In genomic region chr19:47402544-47402943, GRCm38 (mm10) we compare ENCODE assay signal across 10 mouse cellular contexts.
DNase-seq lines count a peak whose midpoint lies in the region; ATAC-seq and TF ChIP-seq lines count a peak whose summit lies in the region.
"Had no signal": no experiment of that assay in that cellular context is flagged by ENCODE, and none has a peak within 500 bp of the region (broad histone marks: within the 10 kb centered on the region; RNA-seq: fewer than 3 reads in every experiment).

No protein-coding gene starts in this region.

- no peaks in the 10 kb centered on the region for H3K4me1 ChIP-seq in forebrain, embryonic 11.5 days (replicated peaks; ENCODE audit: control insufficient read depth, insufficient read depth, low read length)
- no peaks in the 10 kb centered on the region for H3K4me1 ChIP-seq in forebrain, postnatal 0 days (ENCODE audit: insufficient read depth)
- peaks cover 36% of the 10 kb centered on the region for H3K4me1 ChIP-seq in midbrain, embryonic 10.5 days
- H3K4me1 ChIP-seq in midbrain, postnatal 0 days (ENCODE audit: insufficient read depth, low read length), result no peaks in the 10 kb centered on the region
- H3K4me1 ChIP-seq in limb, embryonic 10.5 days, result peaks cover 41% of the 10 kb centered on the region
- H3K4me1 ChIP-seq in stomach, embryonic 15.5 days, result peaks cover 32% of the 10 kb centered on the region

- no peaks in the 10 kb centered on the region for H3K36me3 ChIP-seq in forebrain, embryonic 11.5 days (ENCODE audit: control insufficient read depth, insufficient read depth, low read length)
- no peaks in the 10 kb centered on the region for H3K36me3 ChIP-seq in forebrain, postnatal 0 days (ENCODE audit: insufficient read depth)
- no peaks in the 10 kb centered on the region for H3K36me3 ChIP-seq in midbrain, embryonic 10.5 days
- H3K36me3 ChIP-seq in midbrain, postnatal 0 days (ENCODE audit: insufficient read depth, low read length), result no peaks in the 10 kb centered on the region
- H3K36me3 ChIP-seq in limb, embryonic 10.5 days, result peaks cover 2% of the 10 kb centered on the region; the same call in 1 of the 2 replicates
- H3K36me3 ChIP-seq in stomach, embryonic 15.5 days, result no peaks in the 10 kb centered on the region

- no peaks in the 10 kb centered on the region for H3K9me3 ChIP-seq in forebrain, embryonic 11.5 days (ENCODE audit: control insufficient read depth, low read length)
- no peaks in the 10 kb centered on the region for H3K9me3 ChIP-seq in forebrain, postnatal 0 days (ENCODE audit: low read length)
- H3K9me3 ChIP-seq in midbrain, embryonic 10.5 days (replicated peaks), result no peaks in the 10 kb centered on the region
- H3K9me3 ChIP-seq in midbrain, postnatal 0 days (ENCODE audit: low read length), result no peaks in the 10 kb centered on the region
- no peaks in the 10 kb centered on the region for H3K9me3 ChIP-seq in limb, embryonic 10.5 days (replicated peaks)
- H3K9me3 ChIP-seq in stomach, embryonic 15.5 days, result no peaks in the 10 kb centered on the region

- no peak overlapping the region for H3K9ac ChIP-seq in forebrain, embryonic 11.5 days (ENCODE audit: low read length)
- no peak overlapping the region for H3K9ac ChIP-seq in forebrain, postnatal 0 days
- no peak overlapping the region for H3K9ac ChIP-seq in midbrain, postnatal 0 days (replicated peaks; ENCODE audit: low read length, poor library complexity, severe bottlenecking)
- H3K9ac ChIP-seq in stomach, embryonic 15.5 days, result no peak overlapping the region

- no peak for ATAC-seq in forebrain, embryonic 11.5 days (replicated peaks; ENCODE audit: low FRiP score)
- no peak for ATAC-seq in forebrain, postnatal 0 days
- ATAC-seq in midbrain, postnatal 0 days (ENCODE audit: low FRiP score), result no peak
- ATAC-seq in stomach, embryonic 15.5 days (ENCODE audit: insufficient read depth, low FRiP score, low read depth), result peak; percentile 13; the same call in 1 of the 2 replicates
- ATAC-seq: hindbrain, embryonic 16.5 days had no signal

- no peak for DNase-seq in forebrain, embryonic 11.5 days (ENCODE audit: low spot score)
- DNase-seq in forebrain, postnatal 0 days, result no peak
- DNase-seq in midbrain, embryonic 10.5 days (ENCODE audit: low spot score), result no peak
- DNase-seq in midbrain, postnatal 0 days (ENCODE audit: low spot score), result no peak
- no peak for DNase-seq in limb, embryonic 10.5 days (ENCODE audit: low spot score)
- no peak for DNase-seq in left cerebral cortex, postnatal 10 days (ENCODE audit: extremely low spot score in 1 of 2, low spot score in 2 of 2)
- no peak for DNase-seq in layer of hippocampus, postnatal 36 days
- DNase-seq: right cerebral cortex, postnatal 25 days had no signal

- TF ChIP-seq CTCF in forebrain, postnatal 0 days (IDR thresholded peaks at IDR 0.05; ENCODE audit: low read depth), result no peak
- no peak for TF ChIP-seq CTCF in midbrain, postnatal 0 days (IDR thresholded peaks at IDR 0.05)

- intact Hi-C loops in left cerebral cortex, postnatal 10 days (cut with DNase I), result no loop called here

- 83% methylated on average over 4 of the region's 4 CpGs for WGBS in forebrain, embryonic 11.5 days
- 87% methylated on average over 4 of the region's 4 CpGs for WGBS in forebrain, postnatal 0 days
- 83% methylated on average over 4 of the region's 4 CpGs for WGBS in midbrain, embryonic 10.5 days
- WGBS in midbrain, postnatal 0 days, result 85% methylated on average over 4 of the region's 4 CpGs
- 70% methylated on average over 4 of the region's 4 CpGs for WGBS in limb, embryonic 10.5 days
- WGBS in stomach, embryonic 15.5 days, result 49% methylated on average over 4 of the region's 4 CpGs

- peak overlapping the region; percentile 19; the same call in 1 of the 2 replicates for H3K27ac ChIP-seq in forebrain, embryonic 11.5 days (ENCODE audit: low read depth, low read length)
- no peak overlapping the region for H3K27ac ChIP-seq in forebrain, postnatal 0 days (ENCODE audit: low read depth, low read length)
- peak overlapping the region; percentile 0; the same call in 1 of the 2 replicates for H3K27ac ChIP-seq in midbrain, embryonic 10.5 days (replicated peaks)
- H3K27ac ChIP-seq in midbrain, postnatal 0 days (ENCODE audit: low read depth, low read length), result no peak overlapping the region
- peak overlapping the region; percentile 37; the same call in 1 of the 2 replicates for H3K27ac ChIP-seq in limb, embryonic 10.5 days
- H3K27ac ChIP-seq in stomach, embryonic 15.5 days, result peak overlapping the region; percentile 87

- no peak overlapping the region for H3K4me2 ChIP-seq in forebrain, embryonic 11.5 days (ENCODE audit: low read depth, low read length, severe bottlenecking)
- no peak overlapping the region for H3K4me2 ChIP-seq in forebrain, postnatal 0 days (ENCODE audit: low read depth)
- no peak overlapping the region for H3K4me2 ChIP-seq in midbrain, postnatal 0 days (ENCODE audit: low read depth, low read length, poor library complexity, severe bottlenecking)
- H3K4me2 ChIP-seq in stomach, embryonic 15.5 days, result peak overlapping the region; percentile 15; the same call in 1 of the 2 replicates

- H3K27me3 ChIP-seq in forebrain, embryonic 11.5 days (ENCODE audit: control insufficient read depth, insufficient read depth, low read length), result no peaks in the 10 kb centered on the region
- H3K27me3 ChIP-seq in forebrain, postnatal 0 days (ENCODE audit: insufficient read depth, low read length), result no peaks in the 10 kb centered on the region
- peaks cover 47% of the 10 kb centered on the region for H3K27me3 ChIP-seq in midbrain, embryonic 10.5 days (ENCODE audit: low read depth, poor library complexity, severe bottlenecking)
- no peaks in the 10 kb centered on the region for H3K27me3 ChIP-seq in midbrain, postnatal 0 days (ENCODE audit: insufficient read depth, low read length)
- H3K27me3 ChIP-seq in limb, embryonic 10.5 days (ENCODE audit: low read depth, poor library complexity, severe bottlenecking), result no peaks in the 10 kb centered on the region
- H3K27me3 ChIP-seq in stomach, embryonic 15.5 days (replicated peaks), result no peaks in the 10 kb centered on the region

- no peak overlapping the region for H3K4me3 ChIP-seq in forebrain, embryonic 11.5 days (ENCODE audit: low read depth, low read length)
- H3K4me3 ChIP-seq in forebrain, postnatal 0 days (ENCODE audit: low read depth, low read length), result no peak overlapping the region
- no peak overlapping the region for H3K4me3 ChIP-seq in midbrain, embryonic 10.5 days
- H3K4me3 ChIP-seq in midbrain, postnatal 0 days (ENCODE audit: low read depth, low read length), result no peak overlapping the region
- no peak overlapping the region for H3K4me3 ChIP-seq in limb, embryonic 10.5 days
- H3K4me3 ChIP-seq in stomach, embryonic 15.5 days (replicated peaks), result no peak overlapping the region

Comparison
In these comparisons a context has a peak if more than half of its experiments do, and no peak if none do; other contexts are left out.
1. H3K27ac ChIP-seq: peak in forebrain, embryonic 11.5 days (single experiment), midbrain, embryonic 10.5 days (single experiment), limb, embryonic 10.5 days (single experiment) and stomach, embryonic 15.5 days (single experiment); none in forebrain, postnatal 0 days (single experiment) and midbrain, postnatal 0 days (single experiment).